Mouse (Mus musculus) embryonic facial prominence, embryonic 13.5 days (tissue): Measurements from ENCODE around the gene Zfp462. TPM values are rescaled to one million over a fixed set of nuclear protein-coding genes. Genes with fewer than 3 reads are reported as not detected.
A peak's percentile ranks its signal among the peaks of the same experiment; 100 is the strongest.
"Not testable (repeated sequence)": the region's sequence is repeated elsewhere in the genome, so short reads cannot be mapped to it uniquely, and the experiment has no call there.

Experiments used
- ATAC-seq: fragments of 200-750 bp; cut with Nextera tagmentation; 2 replicates; pipeline ENCODE4 v1.8.0; 2017; ENCODE audit warnings: low read depth; ENCODE audit not compliant: insufficient number of reproducible peaks, insufficient read depth, low FRiP score, low TSS enrichment
- H3K27ac ChIP-seq: fragments of 300-500 bp; sonication (generic); 2 replicates; pipeline ENCODE4 v1.5.1; 2015; ENCODE audit warnings: moderate library complexity, mild to moderate bottlenecking, inconsistent platforms
- H3K27me3 ChIP-seq: fragments of 300-500 bp; sonication (generic); 2 replicates; pipeline ENCODE4 v1.6.1; 2015; ENCODE audit warnings: mild to moderate bottlenecking, inconsistent platforms
- H3K36me3 ChIP-seq: fragments of 300-500 bp; sonication (generic); 2 replicates; pipeline ENCODE4 v1.6.1; 2015; ENCODE audit warnings: mild to moderate bottlenecking, inconsistent platforms
- H3K4me1 ChIP-seq: fragments of 300-500 bp; sonication (generic); 2 replicates; pipeline ENCODE4 v1.6.1; 2015; ENCODE audit warnings: inconsistent platforms
- H3K4me2 ChIP-seq: fragments of 300-500 bp; sonication (generic); 2 replicates; pipeline ENCODE4 v1.6.1; 2015; ENCODE audit warnings: moderate library complexity, mild to moderate bottlenecking, inconsistent platforms
- H3K4me3 ChIP-seq: fragments of 300-500 bp; sonication (generic); 2 replicates; pipeline ENCODE4 v1.5.1; 2015; ENCODE audit warnings: mild to moderate bottlenecking, inconsistent platforms
- H3K9ac ChIP-seq: fragments of 300-500 bp; sonication (generic); 2 replicates; pipeline ENCODE4 v1.6.1; 2015; ENCODE audit warnings: mild to moderate bottlenecking, inconsistent platforms
- H3K9me3 ChIP-seq: fragments of 300-500 bp; sonication (generic); 2 replicates; pipeline ENCODE4 v1.6.1; 2016; ENCODE audit warnings: inconsistent platforms
- WGBS: fragments of 180-500 bp; shearing (Covaris S2); methylation state at CpG from one replicate; pipeline ENCODE4 v1.1.7; 2015; ENCODE audit warnings: mixed read lengths; 5-methylcytosine and 5-hydroxymethylcytosine counted together
- polyA plus RNA-seq: library from polyadenylated mRNA; unstranded; fragments of >200 nt; fragmentation: Nextera tagmentation; extraction: Ambion mirVana; gene quantifications from 2 replicates; pipeline ENCODE4 v1.2.1, GENCODE M21; 2015

The Zfp462 gene
- polyA plus RNA-seq, 1 experiment from 2014 or later, result 9.0 TPM

DNA sequence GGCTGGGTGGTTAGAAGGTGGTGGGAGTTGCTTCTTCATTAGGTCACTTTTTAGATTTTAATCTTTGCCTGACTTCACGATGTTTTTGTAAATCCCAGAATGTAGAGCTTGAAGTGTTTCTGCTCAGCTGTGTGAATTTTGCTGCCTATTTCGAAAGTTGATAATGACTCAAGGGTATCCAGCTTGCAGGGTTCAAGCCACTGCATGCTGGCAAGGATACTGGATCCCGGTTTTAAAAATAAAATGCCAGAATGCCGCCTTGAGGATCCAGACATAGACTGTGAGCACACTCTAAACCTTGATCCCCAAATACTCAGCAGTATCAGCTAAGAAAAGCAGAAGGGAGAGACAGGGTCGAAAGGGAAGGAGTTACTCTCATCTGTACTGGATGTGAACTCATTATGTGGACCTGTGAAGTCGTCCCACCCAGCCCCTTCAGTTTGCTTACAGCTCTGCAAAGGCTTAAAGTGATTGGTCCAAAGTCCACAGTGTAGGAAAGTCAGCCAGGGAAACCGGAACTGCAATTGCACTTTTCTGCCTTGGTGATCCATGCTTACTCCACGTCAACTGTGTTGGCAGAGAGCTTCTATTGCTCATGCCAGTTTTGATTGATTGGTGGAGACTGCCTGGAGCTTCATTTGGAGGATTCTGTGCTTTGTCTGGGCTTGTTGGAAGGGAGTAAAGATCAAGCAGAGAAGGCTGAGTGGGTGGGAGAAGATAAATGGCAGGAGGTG, 28.1 kb downstream of the Zfp462 start:
- H3K4me3 ChIP-seq, result no peak overlapping the region
- H3K9me3 ChIP-seq, result no peaks in the 10 kb centered on the region
- ATAC-seq, result no peak
- no peak overlapping the region for H3K4me2 ChIP-seq
- peaks cover 30% of the 10 kb centered on the region for H3K4me1 ChIP-seq
- peaks cover 15% of the 10 kb centered on the region for H3K36me3 ChIP-seq
- 75% methylated on average over 8 of the region's 8 CpGs for WGBS
- H3K27ac ChIP-seq, result no peak overlapping the region
- no peaks in the 10 kb centered on the region for H3K27me3 ChIP-seq
- no peak overlapping the region for H3K9ac ChIP-seq

DNA sequence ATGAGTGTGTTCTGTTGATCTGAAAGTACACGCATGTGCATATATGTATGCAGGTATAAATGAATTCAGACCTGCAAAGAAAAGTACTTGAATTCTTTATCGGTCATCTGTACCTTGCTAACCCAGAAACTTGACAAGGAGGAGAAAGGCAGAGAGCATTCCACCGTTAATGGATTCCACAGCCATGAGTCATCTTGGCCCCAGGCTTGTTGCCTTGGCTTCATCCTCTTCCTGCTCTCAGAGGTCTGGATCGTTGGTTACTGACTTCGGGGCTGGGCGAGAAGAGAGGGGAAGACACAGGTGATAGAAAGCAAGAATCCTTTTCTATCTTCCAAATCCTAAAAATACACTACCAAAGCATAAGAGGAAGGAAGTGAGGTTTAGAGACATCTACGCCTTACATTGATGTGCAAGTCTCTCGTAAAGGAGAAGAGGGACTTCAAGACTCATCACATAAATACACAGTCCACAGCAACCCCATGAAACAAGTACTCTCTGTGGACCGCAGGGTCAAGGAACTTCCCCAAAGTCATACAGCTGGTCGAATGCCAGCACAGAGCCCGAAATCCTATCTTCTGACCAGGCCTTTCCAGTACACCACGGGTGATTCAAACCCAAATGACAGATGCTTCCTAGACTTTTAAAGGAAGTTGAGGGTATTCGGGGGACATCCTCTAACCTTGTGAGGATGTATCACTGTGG, 35.1 kb downstream of the Zfp462 start:
- H3K4me3 ChIP-seq, result no peak overlapping the region
- no peaks in the 10 kb centered on the region for H3K9me3 ChIP-seq
- H3K27ac ChIP-seq, result 0 out of 2 replicates have a peak overlapping the region, but pooled peaks have one; percentile 17
- H3K9ac ChIP-seq, result no peak overlapping the region
- no peaks in the 10 kb centered on the region for H3K27me3 ChIP-seq
- H3K4me2 ChIP-seq, result no peak overlapping the region
- H3K4me1 ChIP-seq, result peaks cover 27% of the 10 kb centered on the region
- H3K36me3 ChIP-seq, result peaks cover 19% of the 10 kb centered on the region; the same call in 1 of the 2 replicates
- WGBS, result 60% methylated on average over 13 of the region's 13 CpGs
- ATAC-seq, result no peak

DNA sequence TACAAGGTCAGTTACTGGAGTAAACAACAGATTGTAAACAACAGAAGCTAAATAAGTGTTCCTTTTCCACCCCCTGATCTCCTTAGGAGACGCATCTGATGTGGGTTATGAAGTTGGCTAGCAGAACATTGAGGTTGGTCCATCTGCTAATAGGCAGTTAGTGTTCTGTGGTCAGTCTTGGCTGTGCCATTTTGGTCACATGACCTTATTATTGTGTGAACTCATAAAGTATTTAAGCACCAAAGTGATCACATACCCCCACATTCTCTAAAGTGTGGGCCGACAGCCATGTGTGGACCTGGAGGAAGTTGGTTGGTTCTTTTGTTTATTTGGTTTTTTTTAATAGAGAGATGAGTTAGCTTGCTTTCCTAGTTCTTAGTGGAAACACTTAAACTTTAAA, 39.7 kb downstream of the Zfp462 start:
- no peak for ATAC-seq
- 88% methylated on average over 2 of the region's 2 CpGs for WGBS
- H3K36me3 ChIP-seq, result peaks cover 17% of the 10 kb centered on the region; the same call in 1 of the 2 replicates

DNA sequence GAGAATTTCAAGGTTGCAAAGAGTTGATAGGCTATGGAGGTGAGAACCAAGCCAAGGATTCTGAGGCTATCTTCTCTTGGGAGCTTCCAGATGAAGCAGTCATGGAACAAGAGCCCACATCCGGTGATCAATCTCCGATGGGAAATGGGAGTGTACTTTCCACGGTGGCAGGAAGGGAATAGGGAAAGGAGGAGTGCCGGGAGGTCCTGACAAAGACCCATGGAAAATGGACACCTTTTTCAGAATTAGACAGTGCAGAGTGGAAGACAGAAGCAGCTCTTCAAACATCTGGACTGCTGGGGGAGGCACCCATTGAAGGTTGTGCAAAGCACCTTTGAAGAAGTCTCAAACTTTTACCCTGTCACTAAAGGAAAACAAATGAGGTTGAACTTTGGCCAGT, 41.8 kb downstream of the Zfp462 start:
- Histone ChIP-seq H3K36me3 (peaks cover 8% of the 10 kb centered on the region; the same call in 1 of the 2 replicates), H3K27me3 (no peaks in the 10 kb centered on the region), H3K4me2 (no peak overlapping the region), H3K4me3 (no peak overlapping the region), H3K9ac (no peak overlapping the region), H3K9me3 (no peaks in the 10 kb centered on the region), H3K4me1 (peaks cover 3% of the 10 kb centered on the region; the same call in 1 of the 2 replicates), H3K27ac (no peak overlapping the region)
- 89% methylated on average over 4 of the region's 4 CpGs for WGBS
- ATAC-seq, result no peak

More for the DNA sequence above, 39.7 kb downstream of the Zfp462 start:
- H3K27me3 ChIP-seq, result no peaks in the 10 kb centered on the region
- no peak overlapping the region for H3K27ac ChIP-seq
- H3K4me1 ChIP-seq, result peaks cover 11% of the 10 kb centered on the region
- H3K9ac ChIP-seq, result no peak overlapping the region
- no peak overlapping the region for H3K4me3 ChIP-seq
- H3K4me2 ChIP-seq, result no peak overlapping the region
- no peaks in the 10 kb centered on the region for H3K9me3 ChIP-seq

DNA sequence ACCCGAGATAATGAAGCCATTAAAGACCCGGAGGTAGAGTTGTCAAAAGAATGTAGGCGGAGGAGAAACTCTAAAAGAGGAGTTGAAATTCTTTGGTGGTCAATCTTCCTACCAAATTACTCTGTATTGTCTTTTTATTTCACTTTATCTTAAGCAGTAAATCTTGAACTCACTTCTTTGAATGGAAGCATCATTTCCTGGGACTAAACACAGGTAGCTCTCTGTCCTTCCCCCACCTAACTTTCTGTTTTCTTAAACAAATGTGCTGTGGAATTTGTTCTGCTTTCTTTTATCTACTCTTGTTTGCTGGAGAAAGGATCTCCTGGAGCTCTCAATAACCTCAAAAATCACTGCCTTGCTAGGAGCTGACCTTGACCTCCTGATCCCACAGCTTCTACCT, 42.4 kb downstream of the Zfp462 start:
- Histone ChIP-seq H3K4me3 (no peak overlapping the region), H3K27me3 (no peaks in the 10 kb centered on the region), H3K4me1 (peaks cover 3% of the 10 kb centered on the region; the same call in 1 of the 2 replicates), H3K27ac (no peak overlapping the region), H3K36me3 (peaks cover 8% of the 10 kb centered on the region; the same call in 1 of the 2 replicates), H3K9ac (no peak overlapping the region), H3K9me3 (no peaks in the 10 kb centered on the region), H3K4me2 (no peak overlapping the region)
- ATAC-seq, result no peak
- WGBS, result 67% methylated on average over 3 of the region's 3 CpGs

DNA sequence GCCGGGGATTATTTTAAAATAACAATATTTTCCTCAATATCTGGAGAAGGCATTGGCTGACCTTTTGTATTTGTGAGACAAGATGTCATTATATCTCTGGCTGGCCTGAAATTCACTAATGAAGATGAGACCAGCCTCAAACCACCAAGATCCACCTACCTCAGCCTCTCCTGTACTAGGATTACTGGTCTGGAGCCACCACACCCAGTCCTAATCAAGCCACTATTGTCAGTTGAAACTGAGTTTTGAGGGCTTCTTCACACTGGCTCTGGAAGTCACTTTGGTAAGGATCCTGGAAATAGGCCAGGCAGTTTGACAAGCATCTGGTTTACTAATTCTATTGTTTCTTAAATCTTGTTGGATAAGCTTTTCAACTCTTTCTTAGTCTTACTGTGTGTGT, 43.1 kb downstream of the Zfp462 start:
- Histone ChIP-seq H3K36me3 (peaks cover 4% of the 10 kb centered on the region; the same call in 1 of the 2 replicates), H3K9me3 (no peaks in the 10 kb centered on the region), H3K4me1 (peaks cover 3% of the 10 kb centered on the region; the same call in 1 of the 2 replicates), H3K27me3 (no peaks in the 10 kb centered on the region), H3K4me2 (no peak overlapping the region), H3K4me3 (no peak overlapping the region), H3K9ac (no peak overlapping the region), H3K27ac (no peak overlapping the region)
- no peak for ATAC-seq
- 84% methylated on average over 1 of the region's 1 CpGs for WGBS

DNA sequence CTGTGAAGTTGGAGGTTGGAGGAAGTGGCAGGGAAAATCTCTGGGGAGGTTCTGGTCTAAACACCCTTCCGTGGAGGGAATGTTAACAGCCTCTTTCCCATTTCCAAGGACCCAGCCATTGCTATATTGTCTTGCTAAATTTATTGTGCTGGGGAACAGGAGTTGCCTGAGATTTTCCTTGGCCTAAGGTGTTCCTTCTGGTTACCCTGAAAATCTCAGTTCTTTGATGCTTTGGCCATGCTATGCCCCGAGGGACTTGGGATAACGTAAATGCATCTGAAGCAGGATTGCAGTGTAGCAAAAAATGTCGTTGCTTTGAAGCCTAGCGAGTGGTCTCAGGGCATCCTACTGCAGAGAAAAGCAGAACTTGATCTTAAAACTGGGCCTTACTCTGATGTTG, 47.1 kb downstream of the Zfp462 start:
- Histone ChIP-seq H3K4me1 (peaks cover 3% of the 10 kb centered on the region; the same call in 1 of the 2 replicates), H3K9ac (no peak overlapping the region), H3K4me3 (no peak overlapping the region), H3K27ac (no peak overlapping the region), H3K27me3 (no peaks in the 10 kb centered on the region), H3K4me2 (no peak overlapping the region), H3K9me3 (no peaks in the 10 kb centered on the region), H3K36me3 (peaks cover 16% of the 10 kb centered on the region)
- 60% methylated on average over 5 of the region's 5 CpGs for WGBS
- no peak for ATAC-seq

DNA sequence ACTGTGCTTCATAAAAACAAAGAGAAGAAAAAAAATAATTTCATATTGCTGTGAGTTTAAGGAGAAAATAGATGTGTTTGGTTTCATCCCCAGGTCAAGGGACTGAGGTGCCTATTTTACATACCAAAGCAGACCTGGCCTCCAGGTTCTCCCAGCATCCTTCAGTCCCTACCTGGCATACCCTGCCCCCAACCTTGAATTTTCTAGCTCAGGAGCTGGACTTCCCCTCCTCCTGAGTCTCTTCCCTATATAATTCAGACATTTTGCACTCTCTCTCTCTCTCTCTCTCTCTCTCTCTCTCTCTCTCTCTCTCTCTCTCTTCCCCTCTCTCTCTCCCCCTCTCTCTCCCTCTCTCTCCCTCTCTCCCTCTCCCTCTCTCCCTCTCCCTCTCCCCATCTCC, 48.2 kb downstream of the Zfp462 start:
- H3K27me3 ChIP-seq, H3K4me1 ChIP-seq, ATAC-seq, H3K4me2 ChIP-seq, H3K27ac ChIP-seq, H3K9me3 ChIP-seq, H3K4me3 ChIP-seq, H3K9ac ChIP-seq: not testable (repeated sequence)
- H3K36me3 ChIP-seq, result peaks cover 16% of the 10 kb centered on the region

DNA sequence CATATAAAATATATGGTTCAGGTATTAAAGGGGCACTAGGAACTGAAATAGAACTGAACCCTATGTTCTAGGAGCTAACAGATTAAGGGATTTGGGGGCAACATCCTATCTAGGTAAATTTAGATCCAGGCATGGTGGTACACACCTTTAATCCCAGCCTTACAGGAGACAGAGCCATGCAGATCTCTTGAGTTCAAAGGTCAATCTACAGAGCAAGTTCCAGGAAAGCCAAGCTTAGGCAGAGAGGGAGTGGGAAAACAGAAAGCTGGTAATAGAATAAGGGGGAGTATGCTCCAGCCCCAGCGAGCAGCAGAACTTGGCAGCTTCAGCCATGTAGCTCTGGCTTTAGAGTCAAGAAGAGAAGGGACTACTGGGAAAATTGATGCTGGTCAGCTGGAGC, 50.4 kb downstream of the Zfp462 start:
- no peaks in the 10 kb centered on the region for H3K9me3 ChIP-seq
- peaks cover 16% of the 10 kb centered on the region for H3K36me3 ChIP-seq
- 80% methylated on average over 1 of the region's 1 CpGs for whole genome bisulfite sequencing
- H3K4me1 ChIP-seq, result no peaks in the 10 kb centered on the region
- H3K27ac ChIP-seq, result no peak overlapping the region
- H3K27me3 ChIP-seq, result no peaks in the 10 kb centered on the region
- no peak for ATAC-seq
- no peak overlapping the region for H3K9ac ChIP-seq
- no peak overlapping the region for H3K4me3 ChIP-seq
- H3K4me2 ChIP-seq, result no peak overlapping the region

DNA sequence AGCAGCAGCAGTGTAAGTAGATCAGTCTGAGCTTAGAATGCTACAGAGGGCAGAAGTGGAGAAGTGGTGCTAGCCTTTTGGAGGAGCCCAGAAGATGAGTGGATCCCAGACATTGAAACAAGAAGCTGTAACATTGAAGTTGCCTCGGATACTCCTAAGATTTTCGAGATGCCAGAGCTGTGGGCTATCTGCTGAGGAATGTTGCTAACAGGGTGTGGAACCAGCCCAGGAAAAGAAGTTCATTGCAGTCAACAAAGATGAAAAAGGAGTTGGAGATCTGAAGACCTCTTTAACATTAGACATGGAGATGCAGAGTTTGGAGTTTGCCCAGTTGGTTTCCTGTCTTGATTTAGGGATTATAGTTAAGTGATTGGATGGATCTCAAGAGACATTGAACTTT, 51.2 kb downstream of the Zfp462 start:
- Histone ChIP-seq H3K9ac (no peak overlapping the region), H3K4me2 (no peak overlapping the region), H3K27ac (no peak overlapping the region), H3K9me3 (no peaks in the 10 kb centered on the region), H3K36me3 (peaks cover 16% of the 10 kb centered on the region), H3K4me3 (no peak overlapping the region), H3K4me1 (no peaks in the 10 kb centered on the region), H3K27me3 (no peaks in the 10 kb centered on the region)
- 84% methylated on average over 2 of the region's 2 CpGs for WGBS
- ATAC-seq, result no peak

DNA sequence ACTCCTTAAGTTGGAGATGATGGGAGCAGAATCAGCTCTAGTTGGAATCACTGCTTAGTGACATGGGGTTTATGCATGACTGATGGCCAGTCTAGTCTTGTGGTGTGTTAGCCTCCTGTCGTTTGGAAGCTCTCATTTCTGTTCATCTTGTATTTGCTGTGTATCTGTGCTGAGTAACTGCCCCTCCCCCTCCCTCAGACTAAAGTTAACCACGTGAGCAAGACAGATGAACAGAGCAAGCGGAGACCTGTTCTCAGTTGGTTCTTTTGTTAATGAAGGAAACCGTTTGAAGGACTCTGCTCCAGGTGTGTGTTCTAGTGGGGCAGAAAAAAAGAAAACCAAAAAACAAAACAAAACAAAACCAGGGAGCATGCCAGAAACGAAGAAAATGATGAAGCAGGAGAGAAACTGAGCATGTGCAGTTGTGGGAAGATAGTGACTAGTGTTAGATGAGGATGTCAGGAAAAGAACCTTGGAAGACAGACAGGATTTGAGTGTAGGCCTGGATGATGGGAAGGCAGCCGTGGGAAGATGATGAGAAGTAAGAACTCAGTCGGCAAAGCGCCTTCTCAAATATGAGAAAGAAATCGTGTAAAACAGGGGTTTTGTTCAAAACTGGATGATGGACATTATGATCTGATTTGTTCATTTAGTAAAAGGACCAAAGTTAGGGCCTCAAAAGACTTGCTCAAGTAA, 53.4 kb downstream of the Zfp462 start:
- no peaks in the 10 kb centered on the region for H3K9me3 ChIP-seq
- H3K27ac ChIP-seq, result no peak overlapping the region
- no peak overlapping the region for H3K9ac ChIP-seq
- no peak for ATAC-seq
- WGBS, result 74% methylated on average over 9 of the region's 9 CpGs
- no peak overlapping the region for H3K4me3 ChIP-seq
- H3K36me3 ChIP-seq, result peaks cover 21% of the 10 kb centered on the region
- no peak overlapping the region for H3K4me2 ChIP-seq
- no peaks in the 10 kb centered on the region for H3K4me1 ChIP-seq
- H3K27me3 ChIP-seq, result no peaks in the 10 kb centered on the region
